Mouse (Mus musculus): ENCODE results near the gene Cpa1. TPM values are rescaled to one million over a fixed set of nuclear protein-coding genes. Genes with fewer than 3 reads are reported as not detected.

Cpa1 gene
- polyA plus RNA-seq, 1 experiment = not detected

- 85% methylated on average over 9 of the region's 9 CpGs for WGBS
- TF ChIP-seq CTCF (IDR thresholded peaks at IDR 0.05; ENCODE audit: borderline replicate concordance, insufficient read depth, low read depth, low read length) = no peak
- TF ChIP-seq POLR2A (IDR thresholded peaks at IDR 0.05; ENCODE audit: borderline replicate concordance, insufficient read depth, low read length) = no peak
- no peak for DNase-seq
- H3K4me3 ChIP-seq (replicated peaks; ENCODE audit: insufficient read depth, low read depth, low read length) = no peak overlapping the region
- H3K27me3 ChIP-seq (ENCODE audit: control insufficient read depth, insufficient read depth, low read length) = no peaks in the 10 kb centered on the region
- H3K27ac ChIP-seq (ENCODE audit: insufficient read depth, low read length) = no peak overlapping the region
- no peaks in the 10 kb centered on the region for H3K4me1 ChIP-seq (ENCODE audit: control insufficient read depth, insufficient read depth, low read length)
Measured at GRCm38 (mm10) chr6:30658619-30659018, 19.6 kb downstream of the Cpa1 start.

- no peaks in the 10 kb centered on the region for H3K27me3 ChIP-seq (ENCODE audit: control insufficient read depth, insufficient read depth, low read length)
- no peak for TF ChIP-seq CTCF (IDR thresholded peaks at IDR 0.05; ENCODE audit: borderline replicate concordance, insufficient read depth, low read depth, low read length)
- TF ChIP-seq POLR2A (IDR thresholded peaks at IDR 0.05; ENCODE audit: borderline replicate concordance, insufficient read depth, low read length) = no peak
- H3K4me3 ChIP-seq (replicated peaks; ENCODE audit: insufficient read depth, low read depth, low read length) = no peak overlapping the region
- WGBS = 59% methylated on average over 6 of the region's 6 CpGs
- no peaks in the 10 kb centered on the region for H3K4me1 ChIP-seq (ENCODE audit: control insufficient read depth, insufficient read depth, low read length)
- DNase-seq = no peak
- no peak overlapping the region for H3K27ac ChIP-seq (ENCODE audit: insufficient read depth, low read length)
Measured at GRCm38 (mm10) chr6:30664776-30665175, 25.8 kb downstream of the Cpa1 start.

GRCm38 (mm10) chr6:30665296-30665695 is 26.3 kb downstream of the Cpa1 start:
- Histone ChIP-seq H3K4me3 (replicated peaks; ENCODE audit: insufficient read depth, low read depth, low read length) (no peak overlapping the region), H3K4me1 (ENCODE audit: control insufficient read depth, insufficient read depth, low read length) (no peaks in the 10 kb centered on the region), H3K27me3 (ENCODE audit: control insufficient read depth, insufficient read depth, low read length) (no peaks in the 10 kb centered on the region), H3K27ac (ENCODE audit: insufficient read depth, low read length) (no peak overlapping the region)
- WGBS = 77% methylated on average over 4 of the region's 4 CpGs
- DNase-seq = no peak
- TF ChIP-seq CTCF (IDR thresholded peaks at IDR 0.05; ENCODE audit: borderline replicate concordance, insufficient read depth, low read depth, low read length) = no peak
- no peak for TF ChIP-seq POLR2A (IDR thresholded peaks at IDR 0.05; ENCODE audit: borderline replicate concordance, insufficient read depth, low read length)

GRCm38 (mm10) chr6:30666043-30666442 is 27.0 kb downstream of the Cpa1 start:
- no peak overlapping the region for H3K4me3 ChIP-seq (replicated peaks; ENCODE audit: insufficient read depth, low read depth, low read length)
- 65% methylated on average over 6 of the region's 6 CpGs for WGBS
- no peak for DNase-seq
- H3K4me1 ChIP-seq (ENCODE audit: control insufficient read depth, insufficient read depth, low read length) = no peaks in the 10 kb centered on the region
- TF ChIP-seq CTCF (IDR thresholded peaks at IDR 0.05; ENCODE audit: borderline replicate concordance, insufficient read depth, low read depth, low read length) (no peak), POLR2A (IDR thresholded peaks at IDR 0.05; ENCODE audit: borderline replicate concordance, insufficient read depth, low read length) (no peak)
- H3K27ac ChIP-seq (ENCODE audit: insufficient read depth, low read length) = no peak overlapping the region
- no peaks in the 10 kb centered on the region for H3K27me3 ChIP-seq (ENCODE audit: control insufficient read depth, insufficient read depth, low read length)

- no peak for DNase-seq
- TF ChIP-seq POLR2A (IDR thresholded peaks at IDR 0.05; ENCODE audit: borderline replicate concordance, insufficient read depth, low read length) (no peak), CTCF (IDR thresholded peaks at IDR 0.05; ENCODE audit: borderline replicate concordance, insufficient read depth, low read depth, low read length) (no peak)
- Histone ChIP-seq H3K27ac (ENCODE audit: insufficient read depth, low read length) (no peak overlapping the region), H3K4me3 (replicated peaks; ENCODE audit: insufficient read depth, low read depth, low read length) (no peak overlapping the region), H3K27me3 (ENCODE audit: control insufficient read depth, insufficient read depth, low read length) (no peaks in the 10 kb centered on the region), H3K4me1 (ENCODE audit: control insufficient read depth, insufficient read depth, low read length) (no peaks in the 10 kb centered on the region)
- 59% methylated on average over 5 of the region's 5 CpGs for WGBS
Measured at GRCm38 (mm10) chr6:30667585-30667984, 28.6 kb downstream of the Cpa1 start.

GRCm38 (mm10) chr6:30671696-30672095 is 32.7 kb downstream of the Cpa1 start:
- 64% methylated on average over 5 of the region's 5 CpGs for WGBS

GRCm38 (mm10) chr6:30673764-30674561 is 34.9 kb downstream of the Cpa1 start:
- WGBS = 41% methylated on average over 14 of the region's 14 CpGs
- H3K27ac ChIP-seq (ENCODE audit: insufficient read depth, low read length) = no peak overlapping the region
- no peaks in the 10 kb centered on the region for H3K27me3 ChIP-seq (ENCODE audit: control insufficient read depth, insufficient read depth, low read length)
- peak in 1 of 2 experiments; percentile 14 for DNase-seq
- H3K4me3 ChIP-seq (replicated peaks; ENCODE audit: insufficient read depth, low read depth, low read length) = peak overlapping the region; percentile 8
- TF ChIP-seq CTCF (IDR thresholded peaks at IDR 0.05; ENCODE audit: borderline replicate concordance, insufficient read depth, low read depth, low read length) = no peak
- no peak for TF ChIP-seq POLR2A (IDR thresholded peaks at IDR 0.05; ENCODE audit: borderline replicate concordance, insufficient read depth, low read length)
- peaks cover 2% of the 10 kb centered on the region; the same call in 1 of the 2 replicates for H3K4me1 ChIP-seq (ENCODE audit: control insufficient read depth, insufficient read depth, low read length)

More at GRCm38 (mm10) chr6:30671696-30672095, 32.7 kb downstream of the Cpa1 start:
- TF ChIP-seq CTCF (IDR thresholded peaks at IDR 0.05; ENCODE audit: borderline replicate concordance, insufficient read depth, low read depth, low read length) = no peak
- no peak overlapping the region for H3K4me3 ChIP-seq (replicated peaks; ENCODE audit: insufficient read depth, low read depth, low read length)
- no peak for DNase-seq
- no peaks in the 10 kb centered on the region for H3K4me1 ChIP-seq (ENCODE audit: control insufficient read depth, insufficient read depth, low read length)
- H3K27ac ChIP-seq (ENCODE audit: insufficient read depth, low read length) = no peak overlapping the region
- H3K27me3 ChIP-seq (ENCODE audit: control insufficient read depth, insufficient read depth, low read length) = no peaks in the 10 kb centered on the region

GRCm38 (mm10) chr6:30674714-30675280 is 35.8 kb downstream of the Cpa1 start:
- H3K27ac ChIP-seq (ENCODE audit: insufficient read depth, low read length) = no peak overlapping the region
- no peaks in the 10 kb centered on the region for H3K27me3 ChIP-seq (ENCODE audit: control insufficient read depth, insufficient read depth, low read length)
- H3K4me1 ChIP-seq (ENCODE audit: control insufficient read depth, insufficient read depth, low read length) = peaks cover 2% of the 10 kb centered on the region; the same call in 1 of the 2 replicates
- TF ChIP-seq POLR2A (IDR thresholded peaks at IDR 0.05; ENCODE audit: borderline replicate concordance, insufficient read depth, low read length) = no peak
- no peak for TF ChIP-seq CTCF (IDR thresholded peaks at IDR 0.05; ENCODE audit: borderline replicate concordance, insufficient read depth, low read depth, low read length)
- DNase-seq = no peak
- 64% methylated on average over 9 of the region's 9 CpGs for WGBS
- H3K4me3 ChIP-seq (replicated peaks; ENCODE audit: insufficient read depth, low read depth, low read length) = no peak overlapping the region
